Mouse (Mus musculus): Measurements from ENCODE around the gene Nmrk1. TPM values are rescaled to one million over a fixed set of nuclear protein-coding genes. Genes with fewer than 3 reads are reported as not detected.

Nmrk1 gene
- polyA plus RNA-seq, 1 experiment from 2014 or later: 12.4 TPM

DNA sequence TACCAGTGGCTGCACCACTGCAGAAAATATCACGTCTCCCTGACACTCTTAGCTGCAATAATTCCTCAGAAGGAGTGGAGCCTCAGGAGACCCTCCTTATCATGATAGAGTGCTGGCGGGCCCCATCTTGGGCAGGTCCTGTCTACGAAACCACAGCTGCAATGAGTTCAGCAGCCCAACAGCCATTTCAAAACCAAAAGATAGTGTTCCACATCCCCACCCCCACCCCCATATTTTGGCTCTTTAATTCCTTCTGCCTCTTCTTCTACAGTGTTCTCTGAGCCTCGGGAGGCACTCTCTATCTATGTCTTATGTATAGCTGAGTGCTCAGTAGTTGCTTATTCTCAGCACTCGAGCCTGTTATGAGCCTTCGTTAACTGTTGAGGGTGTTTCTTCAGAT, 18.7 kb downstream of the Nmrk1 start:
- ChIA-PET POLR2A (no interaction called here), CTCF (interaction anchor here (1.0 kb wide), 1 partner anchor 24 kb away, joined by 3 read pairs; no protein-coding TSS in a partner anchor)
- H3K27me3 ChIP-seq: no peaks in the 10 kb centered on the region
- in situ Hi-C loops (cut with MboI; ENCODE audit: low pct_unique_long_range_greater_than_20kb): no loop called here
- ATAC-seq (no peak), DNase-seq (ENCODE audit: low read depth, low spot score) (no peak)
- TF ChIP-seq CTCF (IDR thresholded peaks at IDR 0.05): no peak

DNA sequence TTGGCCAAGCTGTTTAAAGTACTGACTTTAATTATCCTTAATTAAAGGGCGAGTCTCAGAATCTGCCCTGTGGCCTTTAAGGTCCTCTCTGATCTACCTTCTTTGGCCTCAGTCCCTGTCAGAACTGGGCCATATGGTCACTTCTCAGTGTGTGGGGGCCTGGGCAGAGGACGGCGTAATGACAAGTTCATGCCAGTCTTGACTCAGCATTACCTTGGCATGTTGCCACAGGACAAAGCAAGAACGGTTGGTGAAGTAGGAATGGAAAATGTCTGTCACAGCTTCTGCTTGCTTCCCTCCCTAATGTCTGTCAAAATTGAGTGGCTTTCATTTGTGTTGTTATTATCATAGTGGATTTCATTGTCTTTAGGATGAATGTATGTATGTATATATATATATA, 20.8 kb downstream of the Nmrk1 start:
- ChIA-PET CTCF (interaction anchor here (0.7 to 1.2 kb wide), 2 partner anchors 13 to 18 kb away, joined by 3 read pairs; no protein-coding TSS in a partner anchor), POLR2A (no interaction called here)
- in situ Hi-C loops (cut with MboI; ENCODE audit: low pct_unique_long_range_greater_than_20kb): no loop called here
- H3K27me3 ChIP-seq: no peaks in the 10 kb centered on the region
- ATAC-seq (no peak), DNase-seq (ENCODE audit: low read depth, low spot score) (no peak)
- no peak for TF ChIP-seq CTCF (IDR thresholded peaks at IDR 0.05)

DNA sequence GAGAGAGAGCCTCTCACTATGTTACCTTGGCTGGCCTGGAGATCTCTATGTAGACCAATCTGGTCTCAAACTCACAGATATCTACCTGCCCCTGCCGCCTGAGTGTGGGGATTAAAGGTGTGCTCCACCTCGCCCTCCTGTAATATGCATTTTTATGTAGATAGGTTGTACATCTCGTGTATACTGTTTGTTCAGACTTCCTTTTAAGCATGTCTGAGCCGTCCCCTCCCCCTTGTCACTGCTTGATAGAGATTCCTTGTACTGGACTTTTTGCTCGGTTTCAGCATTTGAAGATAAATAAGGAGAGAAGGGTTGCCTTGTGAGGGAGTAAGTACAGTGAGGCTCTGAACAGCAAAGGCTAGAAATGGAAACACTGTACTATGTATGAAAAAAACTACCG, 21.3 kb downstream of the Nmrk1 start:
- POLR2A ChIA-PET: no interaction called here
- in situ Hi-C loops (cut with MboI; ENCODE audit: low pct_unique_long_range_greater_than_20kb): no loop called here
- no peaks in the 10 kb centered on the region for H3K27me3 ChIP-seq
- DNase-seq (ENCODE audit: low read depth, low spot score): no peak
- CTCF ChIA-PET: interaction anchor here (0.7 to 1.7 kb wide), 3 partner anchors 13 to 17 kb away, joined by 3 to 9 read pairs (median 3); no protein-coding TSS in a partner anchor
- no peak for TF ChIP-seq CTCF (IDR thresholded peaks at IDR 0.05)
- ATAC-seq: no peak

DNA sequence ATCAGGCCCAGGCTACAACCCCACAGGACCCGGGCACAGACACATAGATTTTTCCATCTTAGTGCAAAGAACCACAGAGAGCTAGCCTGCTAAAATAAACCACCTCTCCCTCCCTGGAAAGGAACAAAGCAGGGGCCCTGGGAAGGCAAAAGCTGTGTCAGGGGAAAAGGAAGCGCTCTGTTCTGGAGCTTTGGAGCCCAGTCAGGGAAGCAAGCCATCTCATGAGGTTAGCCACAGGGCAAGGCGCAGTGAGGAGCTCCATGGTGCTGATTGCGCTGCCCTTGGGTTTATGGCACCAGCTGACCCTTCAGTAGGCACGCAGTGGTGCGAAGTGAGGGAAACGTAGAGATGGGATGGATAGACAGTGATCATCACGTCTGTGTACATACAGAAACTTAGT, 22.6 kb downstream of the Nmrk1 start:
- POLR2A ChIA-PET: no interaction called here
- in situ Hi-C loops (cut with MboI; ENCODE audit: low pct_unique_long_range_greater_than_20kb): no loop called here
- no peak for ATAC-seq

DNA sequence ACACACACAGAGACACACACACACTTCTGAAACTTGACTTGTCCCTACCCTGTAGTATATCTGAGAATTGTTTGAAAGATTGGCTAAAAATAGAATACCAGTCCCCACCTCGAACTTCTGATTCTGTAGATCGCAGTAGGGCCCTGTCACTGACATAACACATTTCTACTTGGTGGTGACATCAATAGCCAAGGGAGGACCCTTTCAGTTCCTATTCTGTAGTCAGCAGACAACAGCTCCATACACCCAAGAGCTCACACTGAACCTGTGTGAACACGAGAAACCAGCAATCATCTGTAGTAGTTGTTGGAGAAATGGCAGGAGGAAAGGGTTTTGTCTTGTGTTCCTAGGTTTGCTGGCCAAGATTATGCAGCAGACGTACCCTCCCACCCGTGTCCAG, 23.2 kb downstream of the Nmrk1 start:
- CTCF ChIA-PET: interaction anchor here (1.3 to 1.8 kb wide), 2 partner anchors 9 to 15 kb away, joined by 3 to 7 read pairs; no protein-coding TSS in a partner anchor
- POLR2A ChIA-PET: no interaction called here
- no peaks in the 10 kb centered on the region for H3K27me3 ChIP-seq
- no peak for ATAC-seq
- in situ Hi-C loops (cut with MboI; ENCODE audit: low pct_unique_long_range_greater_than_20kb): no loop called here
- TF ChIP-seq CTCF (IDR thresholded peaks at IDR 0.05): no peak
- DNase-seq (ENCODE audit: low read depth, low spot score): no peak

More for the DNA sequence above, 22.6 kb downstream of the Nmrk1 start:
- DNase-seq (ENCODE audit: low read depth, low spot score): no peak
- H3K27me3 ChIP-seq: no peaks in the 10 kb centered on the region
- CTCF ChIA-PET: interaction anchor here (0.6 to 1.8 kb wide), 4 partner anchors 8 to 17 kb away, joined by 3 to 9 read pairs (median 5); no protein-coding TSS in a partner anchor
- TF ChIP-seq CTCF (IDR thresholded peaks at IDR 0.05): no peak

DNA sequence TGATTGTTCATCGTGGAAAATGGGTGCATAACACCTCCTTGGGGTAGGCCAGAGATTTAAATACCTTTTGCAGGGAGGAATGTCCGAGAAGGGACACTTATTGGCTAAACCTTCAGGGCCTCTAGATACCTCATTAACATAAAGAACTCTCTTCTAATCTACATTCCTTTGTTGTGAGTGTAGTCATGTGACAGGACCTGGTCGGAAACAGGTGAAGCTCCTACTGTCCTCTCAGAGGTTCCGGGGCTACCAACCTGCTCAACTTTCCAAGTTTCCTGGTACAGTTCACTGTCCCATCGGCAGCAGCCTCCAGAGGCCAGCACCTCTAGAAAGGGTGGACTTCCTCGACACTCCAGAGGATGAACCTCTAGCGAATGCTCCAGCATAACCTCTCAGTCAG, 24.2 kb downstream of the Nmrk1 start:
- ATAC-seq (no peak), DNase-seq (ENCODE audit: low read depth, low spot score) (no peak)
- CTCF ChIA-PET: interaction anchor here (1.3 to 1.8 kb wide), 2 partner anchors 10 to 16 kb away, joined by 3 to 7 read pairs; no protein-coding TSS in a partner anchor
- in situ Hi-C loops (cut with MboI; ENCODE audit: low pct_unique_long_range_greater_than_20kb): no loop called here
- no peaks in the 10 kb centered on the region for H3K27me3 ChIP-seq
- POLR2A ChIA-PET: no interaction called here
- TF ChIP-seq CTCF (IDR thresholded peaks at IDR 0.05): no peak

DNA sequence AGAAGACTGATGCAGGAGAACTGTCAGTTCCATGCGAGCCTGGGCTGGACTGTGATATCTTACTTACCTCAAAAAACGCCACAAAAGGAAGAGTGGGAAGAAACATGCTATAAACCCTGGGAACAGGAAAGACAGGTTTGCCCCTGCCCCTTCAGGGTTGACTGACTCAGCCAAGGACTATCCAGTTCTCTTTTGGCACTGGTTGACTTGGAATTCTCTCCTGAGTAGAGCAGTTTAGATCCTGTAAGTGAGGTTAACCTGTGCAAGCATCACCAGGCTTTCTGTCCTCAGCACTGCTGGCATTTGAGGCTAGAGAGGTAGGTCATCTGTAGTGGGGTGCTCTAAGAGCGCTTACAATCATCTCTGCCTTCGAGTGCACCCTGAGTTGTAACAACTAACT, 26.7 kb downstream of the Nmrk1 start:
- H3K27me3 ChIP-seq: no peaks in the 10 kb centered on the region
- ChIA-PET POLR2A (interaction anchor here (1.1 kb wide), 1 partner anchor 74 kb away, joined by 3 read pairs; no protein-coding TSS in a partner anchor), CTCF (interaction anchor here (1.1 kb wide), 1 partner anchor 13 kb away, joined by 3 read pairs; the partner anchor contains the start of gene Carnmt1)
- in situ Hi-C loops (cut with MboI; ENCODE audit: low pct_unique_long_range_greater_than_20kb): no loop called here
- ATAC-seq: no peak
- TF ChIP-seq CTCF (IDR thresholded peaks at IDR 0.05): no peak
- DNase-seq (ENCODE audit: low read depth, low spot score): no peak

DNA sequence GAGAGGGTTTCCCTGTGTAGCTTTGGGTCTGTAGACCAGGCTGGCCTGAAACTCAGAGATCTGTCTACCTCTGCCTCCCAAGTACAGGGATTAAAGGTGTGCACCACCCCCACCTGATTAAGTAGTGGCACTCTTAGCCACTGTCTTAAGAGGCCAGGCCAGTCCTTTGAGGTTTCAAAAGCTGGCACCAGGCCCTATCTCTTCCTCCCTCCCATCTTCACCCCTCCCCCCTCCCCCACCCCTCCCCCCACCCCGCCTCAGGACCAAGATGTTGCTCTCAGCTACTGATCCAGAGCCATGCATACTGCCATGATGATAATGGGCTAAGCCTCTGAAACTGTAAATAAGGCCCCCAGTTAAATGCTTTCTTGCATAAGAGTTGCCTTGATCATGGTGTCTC, 27.6 kb downstream of the Nmrk1 start:
- no peak for TF ChIP-seq CTCF (IDR thresholded peaks at IDR 0.05)
- in situ Hi-C loops (cut with MboI; ENCODE audit: low pct_unique_long_range_greater_than_20kb): no loop called here
- CTCF ChIA-PET: interaction anchor here (1.1 to 2.4 kb wide), 3 partner anchors 12 to 24 kb away, joined by 3 to 7 read pairs (median 3); partner anchors contain the start of gene Carnmt1
- no peak for ATAC-seq
- POLR2A ChIA-PET: interaction anchor here (1.1 kb wide), 1 partner anchor 75 kb away, joined by 3 read pairs; no protein-coding TSS in a partner anchor
- no peak for DNase-seq (ENCODE audit: low read depth, low spot score)
- H3K27me3 ChIP-seq: no peaks in the 10 kb centered on the region

DNA sequence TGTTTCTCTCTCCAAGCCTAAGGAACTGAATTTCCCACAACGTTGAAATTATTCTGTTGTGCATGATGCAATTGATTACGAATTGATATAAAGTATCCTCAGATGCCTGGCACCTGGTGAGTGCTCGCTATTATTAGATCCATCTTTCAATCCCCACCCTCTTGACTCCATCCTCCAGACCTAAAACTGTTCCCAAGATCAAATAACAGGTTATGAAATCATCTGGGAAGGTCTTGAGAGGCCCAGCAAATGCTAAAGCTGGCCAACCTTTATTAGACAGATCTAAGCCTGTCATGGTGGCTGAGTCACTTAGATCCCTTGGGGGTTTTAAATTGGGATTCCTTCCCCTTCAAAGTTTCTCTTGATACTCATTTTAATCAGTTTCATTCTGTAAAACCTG, 28.7 kb downstream of the Nmrk1 start:
- no peaks in the 10 kb centered on the region for H3K27me3 ChIP-seq
- no peak for TF ChIP-seq CTCF (IDR thresholded peaks at IDR 0.05)
- ATAC-seq: no peak
- DNase-seq (ENCODE audit: low read depth, low spot score): no peak
- in situ Hi-C loops (cut with MboI; ENCODE audit: low pct_unique_long_range_greater_than_20kb): no loop called here
- ChIA-PET POLR2A (no interaction called here), CTCF (interaction anchor here (1.1 to 2.4 kb wide), 2 partner anchors 16 to 25 kb away, joined by 3 to 7 read pairs; no protein-coding TSS in a partner anchor)

DNA sequence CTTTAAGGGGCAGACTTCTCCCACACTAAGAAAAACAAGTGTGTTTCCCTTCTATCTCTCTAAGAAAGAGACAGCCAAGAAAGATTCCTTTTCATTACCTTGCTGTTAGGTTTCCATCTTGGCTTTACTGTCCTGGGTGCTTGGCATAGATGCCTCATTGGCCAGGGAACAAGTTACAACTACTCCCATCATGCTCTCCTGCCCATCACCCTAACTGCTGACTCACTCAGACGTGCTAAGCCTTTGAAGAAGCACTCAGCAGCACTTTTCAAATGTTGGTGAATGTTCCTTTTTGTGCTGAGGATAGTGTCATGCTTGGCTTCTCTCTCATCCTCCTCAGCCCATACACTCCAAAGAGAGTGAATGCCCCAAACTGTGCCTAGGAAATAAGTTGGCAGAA, 29.9 kb downstream of the Nmrk1 start:
- ChIA-PET CTCF (interaction anchor here (0.8 to 2.4 kb wide), 2 partner anchors 17 to 22 kb away, joined by 3 to 7 read pairs; no protein-coding TSS in a partner anchor), POLR2A (interaction anchor here (1.0 to 1.1 kb wide), 2 partner anchors 8 to 46 kb away, joined by 3 read pairs; no protein-coding TSS in a partner anchor)
- H3K27me3 ChIP-seq: no peaks in the 10 kb centered on the region
- DNase-seq (ENCODE audit: low read depth, low spot score) (no peak), ATAC-seq (peak; percentile 42)
- TF ChIP-seq CTCF (IDR thresholded peaks at IDR 0.05): no peak
- in situ Hi-C loops (cut with MboI; ENCODE audit: low pct_unique_long_range_greater_than_20kb): no loop called here

DNA sequence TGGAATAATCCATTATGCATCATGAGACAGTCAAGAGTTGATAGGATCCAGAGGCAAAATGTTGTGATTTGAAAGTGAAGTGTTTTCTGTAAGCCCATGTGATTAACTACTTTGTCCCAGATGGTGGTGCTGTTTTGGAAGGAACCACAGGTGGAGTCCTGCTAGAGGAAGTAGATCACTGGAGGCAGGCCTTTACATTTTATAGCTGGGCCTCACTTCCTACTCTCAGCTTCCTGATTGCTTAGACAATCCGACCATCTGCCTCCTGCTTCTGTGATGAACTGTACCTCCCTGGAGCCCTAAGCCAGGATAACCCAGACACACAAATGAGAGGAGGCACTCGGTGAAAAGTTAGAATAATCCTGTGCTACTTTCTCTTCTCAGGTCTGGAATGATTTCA, 32.2 kb downstream of the Nmrk1 start:
- H3K27me3 ChIP-seq: no peaks in the 10 kb centered on the region
- POLR2A ChIA-PET: no interaction called here
- CTCF ChIA-PET: no interaction called here
- DNase-seq (ENCODE audit: low read depth, low spot score): no peak
- in situ Hi-C loops (cut with MboI; ENCODE audit: low pct_unique_long_range_greater_than_20kb): no loop called here
- peak; percentile 22 for TF ChIP-seq CTCF (IDR thresholded peaks at IDR 0.05)
- ATAC-seq: no peak

Data from Patski (cell line).